Comparison of ENCODE assay signal across 14 mouse cellular contexts in the genomic region with DNA sequence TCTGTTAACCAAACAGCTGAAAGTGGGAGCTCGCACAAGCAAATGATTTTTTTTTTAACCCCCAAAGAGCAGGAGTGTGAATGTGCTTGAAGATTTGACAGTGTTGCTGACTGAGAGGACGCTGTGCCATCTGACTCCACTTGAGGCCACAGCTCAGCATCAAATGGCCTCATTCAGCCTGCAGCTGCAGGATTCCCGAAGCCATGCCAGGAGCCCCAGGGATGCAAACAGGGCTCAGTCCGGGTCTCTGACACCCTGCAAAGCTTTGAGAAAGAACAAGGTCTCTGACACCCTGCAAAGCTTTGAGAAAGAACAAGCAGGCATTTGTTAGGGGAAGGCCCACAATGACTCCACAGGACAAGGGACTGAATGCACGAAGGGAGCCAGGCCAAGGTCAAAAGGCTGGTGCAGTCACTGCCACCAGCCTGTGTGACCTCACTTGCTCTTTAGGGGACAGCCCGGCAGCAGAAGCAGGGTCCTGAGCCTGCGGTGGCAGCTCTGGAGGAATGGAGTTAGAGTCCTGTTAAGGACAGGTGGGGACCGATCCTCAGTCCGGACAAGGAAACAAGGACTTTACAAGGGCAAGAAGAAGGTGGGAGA.
DNase-seq lines count a peak whose midpoint lies in the region; ATAC-seq lines count a peak whose summit lies in the region.
"Had no signal": no experiment of that assay in that cellular context is flagged by ENCODE, and none has a peak within 500 bp of the region (broad histone marks: within the 10 kb centered on the region; RNA-seq: fewer than 3 reads in every experiment).

No protein-coding gene starts in this region.

- no peak overlapping the region for H3K4me3 ChIP-seq in forebrain, embryonic 13.5 days
- H3K4me3 ChIP-seq in forebrain, embryonic 10.5 days, result no peak overlapping the region
- no peak overlapping the region for H3K4me3 ChIP-seq in heart, embryonic 10.5 days
- H3K4me3 ChIP-seq: embryonic facial prominence, embryonic 13.5 days; gastrocnemius, adult 2 months had no signal

- intact Hi-C loops in heart, postnatal 36 days (cut with DNase I), result no loop called here

- H3K4me1 ChIP-seq in forebrain, embryonic 13.5 days, result peaks cover 6% of the 10 kb centered on the region; the same call in 1 of the 2 replicates
- peaks cover 7% of the 10 kb centered on the region for H3K4me1 ChIP-seq in forebrain, embryonic 10.5 days
- no peaks in the 10 kb centered on the region for H3K4me1 ChIP-seq in heart, embryonic 10.5 days
- H3K4me1 ChIP-seq: embryonic facial prominence, embryonic 13.5 days had no signal

- DNase-seq in forebrain, embryonic 10.5 days (ENCODE audit: extremely low spot score, low spot score), result no peak
- peak; percentile 56 for DNase-seq in right cerebral cortex, adult 18-20 months
- DNase-seq in right cerebral cortex, postnatal 25 days, result no peak
- peak; percentile 67 to 83 for DNase-seq in layer of hippocampus, adult 8-10 months (ENCODE audit: low spot score in 2 of 2)
- peak; percentile 14 for DNase-seq in right cerebral cortex, postnatal 4 days
- DNase-seq in heart, embryonic 10.5 days (ENCODE audit: low spot score), result no peak
- no peak for DNase-seq in heart, postnatal 36 days
- DNase-seq: gastrocnemius, adult 2 months; heart, postnatal 14 days; kidney, postnatal 25 days; lung, postnatal 14 days; retina, postnatal 1 day had no signal

- H3K9ac ChIP-seq in forebrain, embryonic 13.5 days, result no peak overlapping the region
- H3K9ac ChIP-seq: embryonic facial prominence, embryonic 13.5 days had no signal

- 0 out of 2 replicates have a peak, but pooled peaks have one; percentile 51 for ATAC-seq in forebrain, embryonic 13.5 days

- WGBS in forebrain, embryonic 13.5 days, result 38% methylated on average over 9 of the region's 9 CpGs
- WGBS in forebrain, embryonic 10.5 days, result 49% methylated on average over 9 of the region's 9 CpGs
- WGBS in heart, embryonic 10.5 days, result 56% methylated on average over 9 of the region's 9 CpGs

- no peak overlapping the region for H3K27ac ChIP-seq in forebrain, embryonic 13.5 days
- H3K27ac ChIP-seq in forebrain, embryonic 10.5 days, result no peak overlapping the region
- no peak overlapping the region for H3K27ac ChIP-seq in heart, embryonic 10.5 days
- H3K27ac ChIP-seq: embryonic facial prominence, embryonic 13.5 days; gastrocnemius, adult 2 months had no signal

- no peaks in the 10 kb centered on the region for H3K36me3 ChIP-seq in forebrain, embryonic 13.5 days (ENCODE audit: poor library complexity, severe bottlenecking)
- H3K36me3 ChIP-seq in forebrain, embryonic 10.5 days (replicated peaks), result no peaks in the 10 kb centered on the region
- no peaks in the 10 kb centered on the region for H3K36me3 ChIP-seq in heart, embryonic 10.5 days
- H3K36me3 ChIP-seq: embryonic facial prominence, embryonic 13.5 days had no signal

- H3K4me2 ChIP-seq in forebrain, embryonic 13.5 days, result no peak overlapping the region
- H3K4me2 ChIP-seq: embryonic facial prominence, embryonic 13.5 days had no signal

- H3K9me3 ChIP-seq in forebrain, embryonic 13.5 days (replicated peaks), result no peaks in the 10 kb centered on the region
- H3K9me3 ChIP-seq in forebrain, embryonic 10.5 days, result no peaks in the 10 kb centered on the region
- no peaks in the 10 kb centered on the region for H3K9me3 ChIP-seq in heart, embryonic 10.5 days
- H3K9me3 ChIP-seq: embryonic facial prominence, embryonic 13.5 days had no signal

- no peaks in the 10 kb centered on the region for H3K27me3 ChIP-seq in forebrain, embryonic 13.5 days
- H3K27me3 ChIP-seq in forebrain, embryonic 10.5 days (ENCODE audit: poor library complexity, severe bottlenecking), result no peaks in the 10 kb centered on the region
- H3K27me3 ChIP-seq in heart, embryonic 10.5 days (ENCODE audit: insufficient read depth, poor library complexity, severe bottlenecking), result no peaks in the 10 kb centered on the region
- H3K27me3 ChIP-seq: embryonic facial prominence, embryonic 13.5 days had no signal

Comparison
In these comparisons a context has a peak if more than half of its experiments do, and no peak if none do; other contexts are left out.
1. DNase-seq: peak in right cerebral cortex, adult 18-20 months (single experiment), layer of hippocampus, adult 8-10 months (2 of 2) and right cerebral cortex, postnatal 4 days (single experiment); none in forebrain, embryonic 10.5 days (single experiment), right cerebral cortex, postnatal 25 days (single experiment), heart, embryonic 10.5 days (single experiment) and heart, postnatal 36 days (0 of 2).